Mouse (Mus musculus) B cell, adult 62 days (primary cell): ENCODE measurements around the gene Psma2. TPM values are rescaled to one million over a fixed set of nuclear protein-coding genes. Genes with fewer than 3 reads are reported as not detected.

Experiments used
- total RNA-seq: library from RNA; stranded (reverse); gene quantifications from 4 replicates; pipeline ENCODE4 v1.2.4, GENCODE M21; 2023

Psma2 gene
- total RNA-seq = 49.5 to 58.5 TPM (median 57.2 TPM) in 4 replicates

DNA sequence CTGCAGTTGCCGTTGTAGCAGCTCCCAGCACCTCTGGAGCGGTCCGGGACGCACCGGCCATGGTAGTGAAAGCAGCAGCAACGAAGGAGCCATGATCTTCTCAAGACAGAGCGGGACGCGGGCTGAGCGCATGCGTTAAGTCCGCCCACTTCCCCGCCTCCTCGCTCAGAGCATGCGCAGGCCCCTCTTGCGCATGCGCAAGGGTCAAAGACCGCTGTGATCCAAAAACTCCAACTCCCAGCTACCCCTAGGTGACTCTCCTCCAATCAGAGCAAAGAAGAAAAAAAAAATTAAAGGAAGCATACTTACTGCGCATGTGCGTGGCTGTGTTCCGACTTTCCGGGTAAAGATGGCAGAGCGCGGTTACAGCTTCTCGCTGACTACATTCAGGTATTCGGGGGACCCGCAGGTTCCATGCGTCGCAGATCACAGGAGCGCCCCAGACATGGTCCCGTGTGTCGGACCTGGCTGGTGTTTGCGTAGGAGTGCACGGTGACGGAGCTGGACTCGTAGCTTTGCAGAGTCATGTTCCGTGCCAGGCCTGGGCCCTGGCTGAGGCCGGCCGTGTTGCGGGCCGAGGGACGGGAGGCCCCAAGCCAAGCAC, at the start of gene Psma2, which contains the start of gene Mrpl32:
Gene Psma2, plus strand, starts transcription at position 315 of the 604 bp plus-strand sequence.
Gene Mrpl32, minus strand, starts transcription at position 240 of the 604 bp plus-strand sequence.

DNA sequence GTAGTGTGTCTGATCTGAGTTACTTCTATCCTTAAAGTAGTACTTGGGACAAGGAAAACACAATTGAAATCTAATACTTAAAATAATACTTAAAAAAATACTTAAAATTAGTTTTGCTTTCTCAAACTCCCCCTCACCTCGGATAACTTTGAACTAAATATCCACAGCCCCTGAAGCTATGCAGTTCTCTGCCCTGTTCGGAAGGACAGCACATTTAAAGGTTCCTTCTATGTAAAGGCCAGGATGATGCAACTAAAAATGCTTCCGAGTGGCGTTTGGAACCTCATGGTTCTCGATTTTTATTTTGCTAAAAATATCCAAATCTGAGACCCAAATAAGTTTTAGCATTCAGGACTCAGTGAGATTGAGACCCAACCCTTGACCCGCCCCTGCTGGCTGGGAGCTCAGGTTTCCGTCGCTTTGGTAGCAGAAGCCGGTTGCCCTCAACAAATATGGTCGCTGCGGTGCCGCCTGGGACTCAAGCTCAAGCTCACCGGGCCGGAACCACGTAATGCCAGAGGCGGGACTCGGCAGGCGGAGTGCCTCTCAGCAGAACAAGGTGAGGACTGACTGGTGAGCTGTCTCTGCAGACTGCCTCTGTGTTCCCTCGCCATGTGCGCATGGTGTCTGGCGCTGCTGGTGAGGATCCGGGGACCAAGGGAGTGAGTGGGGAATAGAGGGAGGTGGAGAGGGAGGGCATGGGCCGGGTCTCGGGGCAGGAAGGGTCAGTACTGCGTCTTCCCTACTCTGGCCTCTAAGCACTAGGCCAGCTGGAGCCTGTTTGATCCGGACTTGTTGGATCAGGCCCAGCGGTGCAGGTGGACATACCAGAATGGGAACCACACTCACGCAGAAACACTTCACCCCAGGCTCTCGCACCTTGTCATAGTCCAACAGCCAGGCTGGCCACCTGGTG, 16.9 kb downstream of the Psma2 start, which contains the start of gene AW209491:
Gene AW209491, plus strand, starts transcription at position 429 of the 916 bp plus-strand sequence.

Other genes starting within 250 kb of the Psma2 start
- gene Hecw1, start 90.0 kb upstream of the Psma2 start, total RNA-seq = not detected in 4 replicates
- gene Mrpl32, start 75 bp upstream of the Psma2 start, total RNA-seq = 30.3 to 33.3 TPM (median 32.9 TPM) in 4 replicates
- 3.1 to 4.4 TPM (median 3.8 TPM) in 4 replicates for gene AW209491, start 16.9 kb downstream of the Psma2 start, total RNA-seq